Mouse (Mus musculus) retina, postnatal 7 days (tissue): ENCODE measurements at regions not wholly inside any gene's neighbourhood (a gene's known extent, or its start where the extent isn't known, plus 50 kb on each side); places are given as distances from the start of the nearest gene placed in this dataset.

Source experiments
- DNase-seq: peaks from one replicate; pipeline ENCODE4 v3.0.0-alpha.2; 2012; ENCODE audit warnings: low read depth, low spot score

DNA sequence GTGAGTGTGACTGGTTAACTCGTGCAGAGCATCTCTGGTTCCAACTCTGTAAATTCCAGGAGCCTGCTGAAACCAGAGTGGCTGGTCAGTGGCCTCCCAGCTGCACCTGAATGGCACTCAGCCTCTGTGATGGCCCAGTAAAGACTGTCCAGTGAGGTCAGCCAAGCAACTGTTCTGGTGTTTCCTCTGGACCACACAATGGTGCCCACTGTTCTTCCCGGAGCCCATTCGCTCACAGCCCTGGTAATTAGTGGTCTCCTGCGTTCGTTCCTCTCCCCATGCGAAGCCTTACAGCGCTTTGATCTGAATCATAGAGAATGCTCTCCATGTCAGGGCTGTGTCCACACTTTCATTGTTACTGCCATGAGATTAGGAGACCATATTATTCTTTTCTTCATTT, 75.5 kb downstream of the Enkur start:
- DNase-seq, result no peak

DNA sequence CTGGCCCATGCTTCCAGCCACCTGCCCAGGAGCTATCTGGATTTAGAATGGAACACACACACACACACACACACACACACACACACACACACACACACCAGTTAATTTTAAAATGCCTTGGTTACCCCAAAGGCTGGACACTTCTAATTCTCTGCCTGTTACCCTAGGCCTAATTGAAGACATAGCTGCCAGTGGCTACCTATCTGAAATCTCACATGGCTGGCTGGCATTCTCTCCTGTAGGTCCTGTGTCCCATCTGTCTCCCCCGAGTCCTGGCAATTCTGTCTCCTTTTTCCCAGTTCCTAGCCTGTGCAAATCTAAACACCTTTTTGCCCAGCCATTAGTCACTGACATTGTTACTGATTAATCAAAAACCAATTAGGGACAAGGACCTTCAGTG, 78.6 kb downstream of the Enkur start:
- no peak for DNase-seq

- DNase-seq, result no peak
Measured at GRCm38 (mm10) chr2:21122421-21122820, 82.7 kb downstream of the Enkur start.

DNA sequence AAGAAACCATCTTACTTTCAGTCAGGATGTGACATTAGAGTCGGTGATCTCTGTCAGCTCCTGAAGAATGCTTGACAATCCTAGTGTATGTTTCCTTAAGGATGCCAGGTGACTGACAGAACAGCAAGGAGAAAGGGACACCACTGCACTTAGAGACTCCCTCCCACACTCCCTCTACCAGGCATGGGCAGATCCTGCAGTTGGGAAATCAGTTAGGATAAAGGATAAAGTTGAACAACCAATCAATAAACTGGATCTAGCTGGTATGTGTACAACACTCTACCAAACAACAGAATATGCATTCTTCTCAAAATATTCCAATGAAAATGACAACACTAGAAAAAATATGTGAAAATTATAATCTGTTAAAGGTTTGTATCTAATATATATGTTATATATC, 83.5 kb downstream of the Enkur start:
- no peak for DNase-seq

DNA sequence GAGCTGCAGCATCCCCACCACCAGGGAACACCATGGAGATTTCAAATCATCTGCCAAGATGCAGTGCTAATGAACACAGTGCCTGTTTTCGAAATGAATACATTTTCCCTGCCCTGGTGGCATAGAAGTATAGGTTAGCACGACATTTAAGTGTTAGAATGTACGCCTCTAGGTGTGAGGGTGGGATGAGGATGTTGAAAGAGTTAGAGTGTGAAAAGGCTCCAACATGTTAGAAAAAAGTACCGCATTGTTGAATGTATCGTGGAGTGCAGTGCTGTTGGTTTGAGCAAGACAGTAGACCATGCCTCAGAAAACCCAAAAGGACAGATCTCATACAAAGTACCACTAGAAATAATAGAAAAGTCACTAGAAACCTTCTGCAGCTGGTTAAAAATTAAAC, 88.3 kb downstream of the Enkur start:
- DNase-seq, result no peak

DNA sequence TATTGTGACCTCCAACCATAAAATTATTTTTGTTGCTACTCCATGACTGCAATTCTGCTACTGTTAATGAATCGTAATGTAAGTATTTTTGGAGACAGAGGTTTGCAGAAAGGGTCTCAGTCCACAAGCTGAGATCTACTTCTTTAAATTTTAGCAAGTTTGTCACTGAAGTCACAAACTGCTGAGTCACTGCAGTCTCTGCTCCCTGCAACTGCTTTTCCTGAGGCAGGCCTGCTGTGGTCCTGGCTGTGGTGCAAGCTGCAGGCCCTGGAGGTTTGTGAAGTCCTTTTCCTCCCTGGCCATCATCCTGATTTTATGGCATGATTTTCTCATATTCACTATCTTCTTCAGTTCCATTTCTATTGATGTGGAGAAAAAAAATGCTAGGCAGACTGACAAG, 93.6 kb downstream of the Enkur start:
- no peak for DNase-seq

DNA sequence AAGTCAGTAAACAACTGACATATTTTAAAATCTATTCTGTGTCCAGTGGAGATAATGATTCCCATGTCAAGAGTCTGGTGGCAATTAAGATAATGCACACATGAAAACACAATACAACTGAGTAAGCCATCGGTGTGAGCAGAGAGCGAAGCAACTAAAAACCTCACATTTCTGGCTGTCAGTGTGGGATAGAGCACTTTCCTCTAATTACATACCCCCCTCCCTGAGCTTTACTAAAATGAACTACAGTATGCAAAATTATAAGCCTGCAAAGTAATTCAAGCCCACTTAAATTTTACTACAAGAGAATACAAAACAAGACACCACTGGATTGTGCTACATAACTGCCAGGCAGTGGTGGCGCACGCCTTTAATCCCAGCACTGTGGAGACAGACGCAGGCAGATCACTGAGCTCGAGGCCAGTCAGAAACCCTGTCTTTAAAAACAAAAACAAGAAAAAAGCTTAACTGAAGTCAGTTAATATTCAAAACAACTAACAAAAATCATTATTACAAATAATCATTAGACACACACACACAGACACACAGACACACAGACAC, 104.8 kb downstream of the Enkur start:
- no peak for DNase-seq

- DNase-seq, result no peak
Measured at GRCm38 (mm10) chr2:21091058-21091971, 113.8 kb downstream of the Enkur start.

GRCm38 (mm10) chr2:21085517-21085916, 116.8 kb upstream of the Arhgap21 start:
- no peak for DNase-seq

GRCm38 (mm10) chr2:21067292-21067850, 98.7 kb upstream of the Arhgap21 start:
- no peak for DNase-seq

DNA sequence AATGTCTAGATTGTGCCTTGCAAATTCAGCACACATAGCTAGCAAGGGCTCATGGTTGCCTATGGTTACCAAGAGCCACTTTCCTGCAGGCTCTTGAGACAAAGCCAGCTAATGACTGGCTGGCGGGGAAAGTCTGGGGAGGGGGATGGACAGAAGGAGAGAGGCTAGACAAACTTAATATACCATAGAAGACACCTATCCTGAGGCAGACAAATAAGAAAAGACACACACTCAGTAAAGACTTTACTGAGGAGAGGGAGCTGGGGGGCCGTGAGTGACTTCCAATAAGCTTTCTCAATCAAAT, 91.6 kb upstream of the Arhgap21 start:
- no peak for DNase-seq

GRCm38 (mm10) chr2:21059618-21060346, 91.1 kb upstream of the Arhgap21 start:
- DNase-seq, result no peak

- no peak for DNase-seq
Measured at GRCm38 (mm10) chr2:21058940-21059339, 90.3 kb upstream of the Arhgap21 start.

GRCm38 (mm10) chr2:21056450-21057210, 87.9 kb upstream of the Arhgap21 start:
- DNase-seq, result no peak

- DNase-seq, result no peak
Measured at GRCm38 (mm10) chr2:21055416-21055815, 86.7 kb upstream of the Arhgap21 start.

GRCm38 (mm10) chr2:21054325-21055082, 85.8 kb upstream of the Arhgap21 start:
- DNase-seq, result no peak

GRCm38 (mm10) chr2:21053596-21053995, 84.9 kb upstream of the Arhgap21 start:
- no peak for DNase-seq

DNA sequence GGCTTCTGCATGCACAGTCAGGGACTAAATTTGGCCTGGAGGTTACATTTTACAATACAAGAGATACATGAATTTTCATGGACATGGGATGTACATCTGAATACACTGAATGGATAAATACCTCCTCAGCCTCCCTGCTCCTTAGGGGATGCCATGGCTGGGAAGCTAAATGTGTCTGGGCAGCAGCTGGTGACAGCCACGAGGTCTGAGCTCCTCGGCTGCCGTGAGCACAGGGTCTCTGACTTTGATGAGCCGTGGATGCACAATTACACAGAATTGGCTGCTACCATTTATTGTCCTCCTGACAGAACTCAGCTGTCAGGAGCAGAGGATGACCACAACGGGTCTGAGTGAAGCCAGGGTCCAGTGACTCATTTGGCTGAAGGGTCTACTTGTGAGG, 80.3 kb upstream of the Arhgap21 start:
- DNase-seq, result no peak

GRCm38 (mm10) chr2:21048226-21048625, 79.5 kb upstream of the Arhgap21 start:
- no peak for DNase-seq

GRCm38 (mm10) chr2:21046503-21047116, 77.9 kb upstream of the Arhgap21 start:
- DNase-seq, result no peak

GRCm38 (mm10) chr2:21044781-21045180, 76.1 kb upstream of the Arhgap21 start:
- no peak for DNase-seq
